8 mouse cellular contexts compared by ENCODE assay signal in genomic region chr19:44297068-44297760, GRCm38 (mm10). TPM values are rescaled to one million over a fixed set of nuclear protein-coding genes. Genes with fewer than 3 reads are reported as not detected.
DNase-seq lines count a peak whose midpoint lies in the region; ATAC-seq and TF ChIP-seq lines count a peak whose summit lies in the region.

No protein-coding gene starts in this region.

- intact Hi-C loops in heart, postnatal 10 days (cut with DNase I): no loop called here

- H3K9me3 ChIP-seq in heart, embryonic 16.5 days (replicated peaks; ENCODE audit: control insufficient read depth, low read length): no peaks in the 10 kb centered on the region
- no peaks in the 10 kb centered on the region for H3K9me3 ChIP-seq in G1E (replicated peaks)
- no peaks in the 10 kb centered on the region for H3K9me3 ChIP-seq in hindbrain, embryonic 11.5 days (ENCODE audit: control insufficient read depth, low read length)
- no peaks in the 10 kb centered on the region for H3K9me3 ChIP-seq in midbrain, embryonic 13.5 days

- peak overlapping the region; percentile 96 for H3K4me2 ChIP-seq in heart, embryonic 16.5 days (ENCODE audit: low read depth, low read length)
- H3K4me2 ChIP-seq in hindbrain, embryonic 11.5 days (replicated peaks; ENCODE audit: low read depth, low read length): peak overlapping the region; percentile 98
- peak overlapping the region; percentile 100 for H3K4me2 ChIP-seq in midbrain, embryonic 13.5 days (replicated peaks)

- H3K9ac ChIP-seq in heart, embryonic 16.5 days (ENCODE audit: low read length): peak overlapping the region; percentile 80
- H3K9ac ChIP-seq in hindbrain, embryonic 11.5 days (ENCODE audit: low read depth, low read length): peak overlapping the region; percentile 99
- peak overlapping the region; percentile 92 for H3K9ac ChIP-seq in midbrain, embryonic 13.5 days (replicated peaks)

- H3K4me3 ChIP-seq in heart, embryonic 16.5 days (ENCODE audit: low read length): peak overlapping the region; percentile 81
- peak overlapping the region; percentile 75 for H3K4me3 ChIP-seq in G1E (ENCODE audit: low read depth, low read length)
- H3K4me3 ChIP-seq in hindbrain, embryonic 11.5 days (ENCODE audit: low read depth, low read length): peak overlapping the region; percentile 99
- peak overlapping the region; percentile 82 for H3K4me3 ChIP-seq in midbrain, embryonic 13.5 days (replicated peaks)

- H3K4me1 ChIP-seq in heart, embryonic 16.5 days (ENCODE audit: control insufficient read depth, insufficient read depth, low read length): peaks cover 62% of the 10 kb centered on the region
- H3K4me1 ChIP-seq in G1E (ENCODE audit: insufficient read depth, low read depth, low read length): peaks cover 67% of the 10 kb centered on the region
- peaks cover 28% of the 10 kb centered on the region for H3K4me1 ChIP-seq in hindbrain, embryonic 11.5 days (replicated peaks; ENCODE audit: control insufficient read depth, insufficient read depth, low read length)
- peaks cover 81% of the 10 kb centered on the region for H3K4me1 ChIP-seq in midbrain, embryonic 13.5 days (replicated peaks)

- no peak for ATAC-seq in heart, embryonic 16.5 days (replicated peaks; ENCODE audit: extremely low read depth, insufficient read depth, low FRiP score)
- no peak for ATAC-seq in G1E (ENCODE audit: extremely low read depth, insufficient number of reproducible peaks, low FRiP score, poor library complexity, severe bottlenecking)
- ATAC-seq in hindbrain, embryonic 11.5 days (ENCODE audit: low FRiP score): no peak
- ATAC-seq in midbrain, embryonic 13.5 days: no peak
- no peak for ATAC-seq in megakaryocyte progenitor cell, adult 5-6 weeks (replicated peaks; ENCODE audit: poor library complexity)

- 50% methylated on average over 8 of the region's 8 CpGs for WGBS in heart, embryonic 16.5 days
- WGBS in hindbrain, embryonic 11.5 days: 81% methylated on average over 8 of the region's 8 CpGs
- 60% methylated on average over 8 of the region's 8 CpGs for WGBS in midbrain, embryonic 13.5 days

- no peaks in the 10 kb centered on the region for H3K27me3 ChIP-seq in heart, embryonic 16.5 days (ENCODE audit: control insufficient read depth, insufficient read depth, low read length)
- H3K27me3 ChIP-seq in G1E (ENCODE audit: insufficient read depth, low read length): no peaks in the 10 kb centered on the region
- no peaks in the 10 kb centered on the region for H3K27me3 ChIP-seq in hindbrain, embryonic 11.5 days (ENCODE audit: control insufficient read depth, insufficient read depth, low read length)
- no peaks in the 10 kb centered on the region for H3K27me3 ChIP-seq in midbrain, embryonic 13.5 days

- H3K36me3 ChIP-seq in heart, embryonic 16.5 days (ENCODE audit: control insufficient read depth, insufficient read depth): peaks cover 50% of the 10 kb centered on the region
- H3K36me3 ChIP-seq in G1E (replicated peaks): peaks cover 70% of the 10 kb centered on the region
- H3K36me3 ChIP-seq in hindbrain, embryonic 11.5 days (ENCODE audit: control insufficient read depth, insufficient read depth, low read length): peaks cover 31% of the 10 kb centered on the region
- H3K36me3 ChIP-seq in midbrain, embryonic 13.5 days: peaks cover 61% of the 10 kb centered on the region

- DNase-seq in heart, postnatal 10 days: no peak
- DNase-seq in G1E (ENCODE audit: low spot score): no peak
- DNase-seq in hindbrain, embryonic 11.5 days (ENCODE audit: low spot score): no peak
- DNase-seq in T-cell, adult 2 months (ENCODE audit: low spot score): no peak
- DNase-seq in right cerebral cortex, adult 18-20 months: no peak

- TF ChIP-seq CTCF in G1E (IDR thresholded peaks at IDR 0.05; ENCODE audit: low read depth, low read length): no peak

- H3K27ac ChIP-seq in heart, embryonic 16.5 days (ENCODE audit: low read length): 0 out of 2 replicates have a peak overlapping the region, but pooled peaks have one; percentile 28
- no peak overlapping the region for H3K27ac ChIP-seq in hindbrain, embryonic 11.5 days (ENCODE audit: low read depth, low read length)
- H3K27ac ChIP-seq in midbrain, embryonic 13.5 days: 0 out of 2 replicates have a peak overlapping the region, but pooled peaks have one; percentile 44

RNA-seq across cellular contexts. Expression of gene Scd2, which starts 3.7 kb away (rescaled TPM):
- 134 and 148 TPM in 2 replicates for polyA plus RNA-seq in heart, embryonic 16.5 days (2015; fragmentation: Nextera tagmentation; extraction: Ambion mirVana)
- total RNA-seq in heart, postnatal 10 days (2021): 10 to 100 TPM; 30.3 to 34.6 TPM
- total RNA-seq in G1E (2014; fragmentation: Nextera tagmentation) (710 and 771 TPM in 2 replicates), G1E (2017) (537 and 649 TPM in 2 replicates)
- 63.8 and 97.6 TPM in 2 replicates for polyA plus RNA-seq in G1E (2012)
- polyA plus RNA-seq in hindbrain, embryonic 11.5 days (2014; fragmentation: Nextera tagmentation; extraction: Ambion mirVana): 314 and 349 TPM in 2 replicates
- 254 and 259 TPM in 2 replicates for polyA plus RNA-seq in midbrain, embryonic 13.5 days (2015; fragmentation: Nextera tagmentation; extraction: Ambion mirVana)
- total RNA-seq in megakaryocyte progenitor cell, adult 5-6 weeks (2015): 95.4 and 101 TPM in 2 replicates
- 88.5 and 107 TPM in 2 replicates for total RNA-seq in megakaryocyte progenitor cell, adult 5-6 weeks (2017)

RNA-seq across cellular contexts. Expression of gene Scd4, which starts 35.7 kb away (rescaled TPM):
- 4.4 and 4.8 TPM in 2 replicates for polyA plus RNA-seq in heart, embryonic 16.5 days (2015; fragmentation: Nextera tagmentation; extraction: Ambion mirVana)
- total RNA-seq in heart, postnatal 10 days (2021): 10 to 100 TPM; 44.0 to 67.2 TPM
- total RNA-seq in G1E (2014; fragmentation: Nextera tagmentation) (0.23 TPM in 1 of 2 replicates, not detected in the other), G1E (2017) (0.44 and 0.76 TPM in 2 replicates)
- 0.10 and 0.13 TPM in 2 replicates for polyA plus RNA-seq in G1E (2012)
- polyA plus RNA-seq in hindbrain, embryonic 11.5 days (2014; fragmentation: Nextera tagmentation; extraction: Ambion mirVana): 0.06 TPM in 1 of 2 replicates, not detected in the other
- polyA plus RNA-seq in midbrain, embryonic 13.5 days (2015; fragmentation: Nextera tagmentation; extraction: Ambion mirVana): 0.08 TPM in 2 replicates
- total RNA-seq in megakaryocyte progenitor cell, adult 5-6 weeks (2015): 0.35 TPM in 1 of 2 replicates, not detected in the other
- not detected in 2 replicates for total RNA-seq in megakaryocyte progenitor cell, adult 5-6 weeks (2017)
